Mouse (Mus musculus) kidney, adult 10 weeks (tissue): ENCODE results near the gene Tbc1d25. TPM values are rescaled to one million over a fixed set of nuclear protein-coding genes. Genes with fewer than 3 reads are reported as not detected.

Experiments
- polyA plus RNA-seq: library from polyadenylated mRNA; stranded (reverse); fragments of 350-450 nt; fragmentation: Illumina TruSeq; extraction: RNeasy Lipid Tissue Mini Kit (QIAGEN cat#74804); gene quantifications from one replicate; pipeline ENCODE4 v1.2.3, GENCODE M21; 2014; ENCODE audit warnings: low read depth, low replicate concordance

Tbc1d25 gene
- 0.20 TPM for polyA plus RNA-seq

GRCm38 (mm10) chrX:8175504-8176385 lies at the start of gene Tbc1d25:
Gene Tbc1d25, minus strand, starts transcription at chrX:8176181.

GRCm38 (mm10) chrX:8206015-8206693 lies 30.2 kb upstream of the Tbc1d25 start, which contains the start of gene Porcn:
Gene Porcn, minus strand, starts transcription at chrX:8206525.

DNA sequence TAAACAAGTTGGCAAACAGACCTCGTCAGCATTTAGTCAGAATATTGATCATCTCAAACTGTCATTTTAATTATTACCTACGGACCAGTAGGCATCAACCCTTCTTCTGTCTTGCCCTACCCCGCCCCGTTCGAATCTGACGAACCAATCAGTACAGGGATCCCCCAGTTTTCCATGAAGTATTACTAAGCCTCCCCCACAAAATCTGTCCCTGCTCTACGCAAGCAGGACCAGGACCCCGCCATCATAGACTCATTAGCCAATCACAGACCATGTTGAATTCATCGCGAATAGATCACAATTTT lies 17.4 kb upstream of the Tbc1d25 start, which contains the start of gene Ebp:
Gene Ebp (minus strand): TSS at position 94 of the 305 bp plus-strand sequence.

DNA sequence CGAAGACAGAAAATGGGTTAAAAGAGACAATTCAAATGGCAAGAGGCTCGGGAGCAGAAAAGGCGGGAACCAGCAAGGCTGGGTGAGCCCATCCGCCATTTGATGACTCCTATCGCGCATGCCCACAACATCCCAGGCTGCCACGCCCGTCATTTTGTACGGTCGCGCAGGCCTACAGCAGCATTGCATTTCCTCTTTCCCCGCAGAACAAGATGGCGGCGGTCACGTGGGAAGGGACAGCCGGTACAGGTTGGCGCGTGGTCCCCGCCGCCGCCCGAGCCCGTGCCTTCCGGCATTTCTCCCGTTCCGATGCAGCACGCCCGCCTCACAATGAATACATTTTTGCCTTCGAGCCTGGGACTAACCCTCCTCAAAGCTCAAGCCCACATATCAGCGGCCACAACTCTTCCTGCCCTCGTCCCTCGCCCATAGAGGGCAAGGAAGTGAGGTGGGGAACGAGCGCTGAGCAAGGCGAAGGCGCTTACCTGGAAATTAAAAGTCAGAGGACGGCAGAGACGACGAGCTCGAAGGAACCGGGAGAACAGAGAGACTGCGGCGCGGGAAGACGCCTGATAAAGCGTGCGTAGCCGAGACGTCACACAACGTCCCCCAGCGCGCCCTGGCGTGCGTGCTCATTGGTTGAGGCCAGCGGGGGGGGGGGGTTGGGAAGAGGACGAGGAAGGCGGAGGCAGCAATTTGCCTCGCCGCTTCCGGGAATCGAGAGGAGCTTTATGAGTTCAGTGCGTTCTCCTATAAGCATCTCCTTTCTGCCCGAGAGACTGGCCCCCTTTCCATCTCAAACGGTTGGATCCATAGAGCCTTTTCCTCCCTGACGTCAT lies 30.6 kb downstream of the Tbc1d25 start, which contains the start of gene Rbm3:
Gene Rbm3 (minus strand): TSS at position 728 of the 839 bp plus-strand sequence.

GRCm38 (mm10) chrX:8132017-8132976 lies 43.7 kb downstream of the Tbc1d25 start, which contains the start of gene Wdr13:
Gene Wdr13, minus strand, starts transcription at chrX:8132892.

Other genes starting within 250 kb of the Tbc1d25 start
- not detected for gene Eras, start 247.6 kb downstream of the Tbc1d25 start, polyA plus RNA-seq
- gene Hdac6, start 228.3 kb downstream of the Tbc1d25 start, polyA plus RNA-seq: 6.0 TPM
- not detected for gene Gata1, start 198.1 kb downstream of the Tbc1d25 start, polyA plus RNA-seq
- 255 TPM for gene Glod5, start 157.7 kb downstream of the Tbc1d25 start, polyA plus RNA-seq
- gene Suv39h1, start 101.4 kb downstream of the Tbc1d25 start, polyA plus RNA-seq: 5.7 TPM
- gene Was, start 85.7 kb downstream of the Tbc1d25 start, polyA plus RNA-seq: 0.28 TPM
- gene Wdr13, start 43.3 kb downstream of the Tbc1d25 start, polyA plus RNA-seq: 43.7 TPM
- gene Rbm3, start 30.3 kb downstream of the Tbc1d25 start, polyA plus RNA-seq: 221 TPM
- 45.3 TPM for gene Ebp, start 17.3 kb upstream of the Tbc1d25 start, polyA plus RNA-seq
- gene Porcn, start 30.3 kb upstream of the Tbc1d25 start, polyA plus RNA-seq: 2.0 TPM
- gene Ftsj1, start 76.2 kb upstream of the Tbc1d25 start, polyA plus RNA-seq: 12.2 TPM
- gene Slc38a5, start 95.0 kb upstream of the Tbc1d25 start, polyA plus RNA-seq: not detected
- gene Ssxb10, start 151.2 kb upstream of the Tbc1d25 start, polyA plus RNA-seq: not detected
- not detected for gene Ssxb9, start 190.8 kb upstream of the Tbc1d25 start, polyA plus RNA-seq
- gene Ssxb1, start 237.1 kb upstream of the Tbc1d25 start, polyA plus RNA-seq: not detected